Mouse (Mus musculus) hindbrain, embryonic 11.5 days (tissue): ENCODE data around the gene Adgrf5. TPM values are rescaled to one million over a fixed set of nuclear protein-coding genes. Genes with fewer than 3 reads are reported as not detected.

ENCODE experiments used
- ATAC-seq: fragments of 200-750 bp; cut with Nextera tagmentation; 2 replicates; pipeline ENCODE4 v1.8.0; 2017; ENCODE audit warnings: mild to moderate bottlenecking, moderate TSS enrichment, moderate library complexity; ENCODE audit not compliant: low FRiP score
- DNase-seq: peaks from one replicate; pipeline ENCODE4 v3.0.0-alpha.2; 2015; ENCODE audit warnings: low spot score
- H3K27ac ChIP-seq: fragments of 300-500 bp; sonication (generic); 2 replicates; pipeline ENCODE4 v1.5.1; 2014; ENCODE audit warnings: mild to moderate bottlenecking, low read depth, low read length
- H3K27me3 ChIP-seq: fragments of 300-500 bp; sonication (generic); 2 replicates; pipeline ENCODE4 v1.6.1; 2014; ENCODE audit warnings: mild to moderate bottlenecking, low read length, moderate library complexity, mixed read lengths; ENCODE audit not compliant: control insufficient read depth, insufficient read depth
- H3K36me3 ChIP-seq: fragments of 300-500 bp; sonication (generic); 2 replicates; pipeline ENCODE4 v1.6.1; 2014; ENCODE audit warnings: mild to moderate bottlenecking, low read length, moderate library complexity, mixed read lengths; ENCODE audit not compliant: control insufficient read depth, insufficient read depth
- H3K4me1 ChIP-seq: fragments of 300-500 bp; sonication (generic); replicated peaks from 2 replicates; pipeline ENCODE4 v1.6.1; 2014; ENCODE audit warnings: low read length, mixed read lengths; ENCODE audit not compliant: control insufficient read depth, insufficient read depth
- H3K4me2 ChIP-seq: fragments of 300-500 bp; sonication (generic); replicated peaks from 2 replicates; pipeline ENCODE4 v1.6.1; 2014; ENCODE audit warnings: mild to moderate bottlenecking, low read depth, low read length
- H3K4me3 ChIP-seq: fragments of 300-500 bp; sonication (generic); 2 replicates; pipeline ENCODE4 v1.5.1; 2014; ENCODE audit warnings: low read depth, low read length
- H3K9ac ChIP-seq: fragments of 300-500 bp; sonication (generic); 2 replicates; pipeline ENCODE4 v1.6.1; 2014; ENCODE audit warnings: low read depth, low read length
- H3K9me3 ChIP-seq: fragments of 300-500 bp; sonication (generic); 2 replicates; pipeline ENCODE4 v1.6.1; 2016; ENCODE audit warnings: low read length; ENCODE audit not compliant: control insufficient read depth
- WGBS: fragments of 180-500 bp; shearing (Covaris S2); extraction: QIAGEN DNeasy Blood & Tissue Kit; methylation state at CpG from one replicate; pipeline ENCODE4 v1.1.7; 2014; 5-methylcytosine and 5-hydroxymethylcytosine counted together
- polyA plus RNA-seq: library from polyadenylated mRNA; unstranded; fragments of >200 nt; fragmentation: Nextera tagmentation; extraction: Ambion mirVana; gene quantifications from 2 replicates; pipeline ENCODE4 v1.2.1, GENCODE M21; 2014

Adgrf5 gene
- polyA plus RNA-seq, 1 experiment from 2014 or later = 6.8 TPM

DNA sequence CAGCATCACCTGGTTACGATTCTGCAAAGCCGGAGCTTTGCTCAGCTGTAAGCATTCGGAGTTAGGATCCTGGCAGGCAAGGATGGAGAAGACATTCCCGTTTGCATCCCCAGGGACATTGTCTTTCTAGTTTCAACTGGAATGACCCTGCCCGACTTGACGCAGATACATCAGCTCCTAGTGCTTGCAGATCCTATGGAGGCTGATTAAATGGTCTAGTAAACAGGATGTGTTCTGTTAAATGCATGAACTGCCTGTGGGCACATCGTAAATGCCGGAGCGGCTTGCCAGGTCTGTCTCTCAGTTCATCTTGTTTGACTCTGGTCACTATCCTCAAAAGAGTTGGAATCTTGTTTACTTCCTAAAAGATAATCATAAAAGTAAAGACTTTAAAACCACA lies 31.9 kb downstream of the Adgrf5 start:
- Histone ChIP-seq H3K4me2 (no peak overlapping the region), H3K9ac (no peak overlapping the region), H3K4me3 (no peak overlapping the region), H3K27me3 (no peaks in the 10 kb centered on the region), H3K9me3 (no peaks in the 10 kb centered on the region), H3K4me1 (no peaks in the 10 kb centered on the region), H3K36me3 (no peaks in the 10 kb centered on the region), H3K27ac (no peak overlapping the region)
- 77% methylated on average over 9 of the region's 9 CpGs for WGBS
- ATAC-seq (no peak), DNase-seq (no peak)

DNA sequence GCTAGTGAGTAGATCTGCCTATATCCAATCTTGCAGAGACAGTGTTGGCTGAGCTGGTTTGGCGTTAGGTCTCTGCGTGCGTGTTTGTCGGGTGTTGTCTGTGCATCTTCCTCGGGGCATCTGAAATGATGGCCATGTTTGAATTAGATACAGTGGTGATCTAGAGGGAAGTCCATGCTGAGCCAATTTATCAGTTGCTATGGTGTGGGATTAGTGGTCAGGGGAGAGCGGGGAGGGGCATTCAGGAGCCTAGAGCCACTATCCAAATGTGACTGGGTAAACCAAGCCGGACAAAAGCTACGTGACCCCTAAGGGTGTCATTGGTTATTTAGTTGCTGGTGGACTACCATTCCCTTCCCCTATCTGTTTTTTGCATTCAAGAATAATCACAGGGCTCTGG lies 33.4 kb downstream of the Adgrf5 start:
- no peak for DNase-seq
- H3K4me2 ChIP-seq = no peak overlapping the region

DNA sequence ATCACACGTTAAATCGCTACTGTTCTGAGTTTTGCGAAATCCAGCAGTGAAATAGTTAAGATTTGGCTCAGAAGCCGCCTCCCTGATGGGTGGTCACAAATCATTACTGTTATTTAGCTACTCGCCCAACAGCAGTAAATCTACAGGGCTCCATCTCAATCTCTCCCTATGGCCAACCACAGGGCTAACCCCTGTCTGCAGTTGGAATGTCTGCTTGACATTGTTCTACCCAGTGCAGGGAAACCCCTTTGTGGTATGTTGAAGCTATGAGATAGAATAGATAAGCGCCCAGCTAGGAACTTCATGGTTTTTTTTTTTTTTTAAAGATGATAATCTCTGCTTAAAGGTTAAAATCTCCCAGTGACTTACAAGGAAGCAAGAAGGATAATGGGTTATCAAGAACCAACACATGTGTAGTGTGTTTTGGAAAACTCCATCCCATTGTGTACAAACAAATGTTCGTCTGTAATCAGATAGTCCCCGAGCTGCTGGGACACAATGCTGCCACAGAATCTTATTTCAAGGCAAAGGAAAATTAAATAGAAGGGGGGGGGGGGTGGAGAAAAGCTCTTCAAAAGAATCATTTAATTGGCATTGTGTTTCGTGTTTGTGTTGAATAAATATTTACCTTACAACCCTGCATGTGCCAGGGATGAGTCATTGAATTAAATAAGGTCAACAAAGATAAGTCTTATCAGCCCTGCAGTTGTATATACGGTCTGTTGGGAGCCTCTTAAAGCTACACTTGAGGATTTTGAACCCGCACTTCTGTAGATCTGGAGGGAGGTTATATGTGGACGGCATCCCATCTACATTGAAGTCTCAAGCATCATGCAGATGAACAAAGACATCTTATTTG lies 35.4 kb downstream of the Adgrf5 start:
- 86% methylated on average over 12 of the region's 12 CpGs for WGBS
- Histone ChIP-seq H3K4me1 (no peaks in the 10 kb centered on the region), H3K4me3 (no peak overlapping the region), H3K27ac (no peak overlapping the region), H3K4me2 (no peak overlapping the region), H3K27me3 (no peaks in the 10 kb centered on the region), H3K9me3 (no peaks in the 10 kb centered on the region), H3K9ac (no peak overlapping the region), H3K36me3 (no peaks in the 10 kb centered on the region)
- DNase-seq (no peak), ATAC-seq (no peak)

More for the DNA sequence above, 33.4 kb downstream of the Adgrf5 start:
- Histone ChIP-seq H3K27me3 (no peaks in the 10 kb centered on the region), H3K4me3 (no peak overlapping the region), H3K27ac (no peak overlapping the region), H3K9me3 (no peaks in the 10 kb centered on the region), H3K9ac (no peak overlapping the region), H3K36me3 (no peaks in the 10 kb centered on the region), H3K4me1 (no peaks in the 10 kb centered on the region)
- 87% methylated on average over 8 of the region's 8 CpGs for WGBS
- ATAC-seq = no peak

DNA sequence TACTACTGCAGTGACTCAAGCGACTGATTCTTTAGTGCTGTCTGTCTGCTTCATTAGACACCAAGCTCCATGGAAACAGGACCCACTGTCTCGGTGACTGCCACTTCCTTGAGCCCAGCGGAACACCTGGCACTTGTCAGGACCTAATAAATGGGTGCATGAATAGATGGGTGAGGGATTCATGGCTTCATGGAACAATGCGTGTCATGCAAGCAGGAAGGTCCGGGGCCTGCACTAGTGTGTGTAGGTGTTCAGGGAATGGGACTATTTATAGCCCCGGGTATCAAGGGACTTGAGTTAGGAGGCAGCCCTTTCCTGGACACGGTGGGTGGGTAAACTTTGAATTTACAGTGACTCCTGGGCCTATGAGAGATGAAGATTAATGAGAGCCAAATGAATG lies 38.4 kb downstream of the Adgrf5 start:
- no peaks in the 10 kb centered on the region for H3K36me3 ChIP-seq
- H3K4me3 ChIP-seq = no peak overlapping the region
- 60% methylated on average over 7 of the region's 7 CpGs for WGBS
- H3K9ac ChIP-seq = no peak overlapping the region
- H3K9me3 ChIP-seq = no peaks in the 10 kb centered on the region
- DNase-seq = no peak
- ATAC-seq = no peak
- no peaks in the 10 kb centered on the region for H3K4me1 ChIP-seq
- H3K4me2 ChIP-seq = no peak overlapping the region
- no peak overlapping the region for H3K27ac ChIP-seq
- no peaks in the 10 kb centered on the region for H3K27me3 ChIP-seq

DNA sequence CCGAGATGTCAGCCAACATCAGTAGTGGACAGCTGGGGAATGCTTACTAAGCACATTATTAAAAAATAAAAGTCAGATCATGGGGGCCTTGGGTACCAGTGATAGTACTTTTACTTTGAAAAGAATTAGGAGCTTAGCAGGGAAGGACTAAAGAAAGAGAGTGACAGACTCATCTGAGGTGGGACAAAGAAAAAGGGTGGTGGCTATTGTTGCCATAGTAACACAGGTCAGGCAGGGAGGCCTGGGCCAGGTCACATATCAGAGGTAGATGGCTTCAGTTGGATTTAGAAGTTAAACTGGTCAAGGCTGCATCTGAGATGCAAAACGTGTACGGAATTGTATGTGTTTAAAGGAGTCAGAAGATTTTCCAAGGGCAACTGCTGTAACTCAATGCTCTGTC lies 38.9 kb downstream of the Adgrf5 start:
- Histone ChIP-seq H3K9me3 (no peaks in the 10 kb centered on the region), H3K4me3 (no peak overlapping the region), H3K27ac (no peak overlapping the region), H3K9ac (no peak overlapping the region), H3K27me3 (no peaks in the 10 kb centered on the region), H3K4me2 (no peak overlapping the region), H3K36me3 (no peaks in the 10 kb centered on the region), H3K4me1 (no peaks in the 10 kb centered on the region)
- 58% methylated on average over 3 of the region's 3 CpGs for WGBS
- DNase-seq (no peak), ATAC-seq (no peak)

DNA sequence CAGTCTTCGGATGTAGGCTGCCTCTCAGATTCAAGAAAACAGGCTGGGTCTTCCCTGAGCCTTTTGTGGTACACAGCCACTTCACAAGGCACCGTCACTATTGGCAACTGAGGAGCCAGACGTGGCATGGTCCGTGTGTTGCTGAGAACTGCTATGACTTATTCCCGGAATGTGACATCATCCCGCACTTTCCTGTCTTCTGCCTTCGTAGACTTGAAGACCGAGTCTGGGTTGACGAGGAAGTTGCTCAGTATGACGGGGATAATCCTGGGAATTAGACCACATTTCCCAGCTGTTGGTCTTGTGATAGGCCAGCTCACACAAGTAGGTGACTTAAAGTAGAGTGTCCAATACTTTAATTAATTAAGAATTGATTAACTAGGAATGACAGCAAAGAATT lies 40.2 kb downstream of the Adgrf5 start:
- H3K9ac ChIP-seq = no peak overlapping the region
- no peak overlapping the region for H3K4me2 ChIP-seq
- H3K4me1 ChIP-seq = no peaks in the 10 kb centered on the region
- H3K9me3 ChIP-seq = no peaks in the 10 kb centered on the region
- no peak for ATAC-seq
- H3K27me3 ChIP-seq = no peaks in the 10 kb centered on the region
- 79% methylated on average over 10 of the region's 10 CpGs for WGBS
- H3K4me3 ChIP-seq = no peak overlapping the region
- no peak overlapping the region for H3K27ac ChIP-seq
- H3K36me3 ChIP-seq = no peaks in the 10 kb centered on the region
- DNase-seq = no peak

DNA sequence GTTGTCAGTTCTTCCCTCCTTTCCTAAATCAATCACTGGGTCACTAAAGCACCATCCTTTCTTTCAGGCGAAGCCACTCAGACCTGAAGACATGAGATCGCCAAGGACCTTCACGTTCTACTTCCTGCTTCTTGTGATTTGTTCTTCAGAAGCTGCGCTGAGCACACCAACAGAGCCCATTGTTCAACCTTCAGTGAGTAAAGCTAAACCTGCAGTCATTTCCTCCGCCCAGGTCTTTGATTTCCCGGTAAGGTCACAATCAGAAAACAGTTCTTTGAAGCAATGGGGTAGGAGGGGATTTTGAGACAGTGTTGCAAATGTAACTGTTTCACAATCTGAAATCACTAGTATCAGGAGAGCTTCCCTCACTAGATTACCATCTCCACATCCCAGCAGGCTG lies 43.6 kb downstream of the Adgrf5 start:
- no peak overlapping the region for H3K27ac ChIP-seq
- H3K27me3 ChIP-seq = no peaks in the 10 kb centered on the region
- H3K4me3 ChIP-seq = no peak overlapping the region
- no peaks in the 10 kb centered on the region for H3K36me3 ChIP-seq
- no peak for DNase-seq
- H3K4me2 ChIP-seq = no peak overlapping the region
- no peak overlapping the region for H3K9ac ChIP-seq
- no peak for ATAC-seq
- H3K4me1 ChIP-seq = no peaks in the 10 kb centered on the region
- WGBS = 45% methylated on average over 6 of the region's 6 CpGs
- no peaks in the 10 kb centered on the region for H3K9me3 ChIP-seq

DNA sequence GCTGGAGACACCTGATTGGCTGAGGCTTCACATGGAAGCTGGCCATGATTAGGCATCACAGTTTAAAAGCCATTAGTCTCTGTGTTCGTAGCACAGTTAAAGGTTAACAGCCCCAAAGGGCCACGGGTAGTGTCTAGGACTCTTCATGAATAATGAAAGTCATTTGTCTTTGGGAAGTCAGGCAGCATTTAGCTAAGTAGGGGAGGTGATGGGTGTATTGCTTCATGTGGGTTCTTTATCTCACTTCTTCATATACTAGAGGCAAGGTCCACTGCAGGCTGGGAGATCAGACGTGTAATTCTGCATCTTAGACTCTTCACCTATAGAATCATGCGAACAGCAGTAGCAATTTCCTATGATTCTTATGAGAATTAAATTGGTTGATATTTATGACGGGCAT lies 44.2 kb downstream of the Adgrf5 start:
- Histone ChIP-seq H3K36me3 (no peaks in the 10 kb centered on the region), H3K27me3 (no peaks in the 10 kb centered on the region), H3K9me3 (no peaks in the 10 kb centered on the region), H3K4me2 (no peak overlapping the region), H3K27ac (no peak overlapping the region), H3K4me3 (no peak overlapping the region), H3K9ac (no peak overlapping the region), H3K4me1 (no peaks in the 10 kb centered on the region)
- 61% methylated on average over 5 of the region's 5 CpGs for WGBS
- DNase-seq = peak; percentile 15
- 0 out of 2 replicates have a peak, but pooled peaks have one; percentile 49 for ATAC-seq

DNA sequence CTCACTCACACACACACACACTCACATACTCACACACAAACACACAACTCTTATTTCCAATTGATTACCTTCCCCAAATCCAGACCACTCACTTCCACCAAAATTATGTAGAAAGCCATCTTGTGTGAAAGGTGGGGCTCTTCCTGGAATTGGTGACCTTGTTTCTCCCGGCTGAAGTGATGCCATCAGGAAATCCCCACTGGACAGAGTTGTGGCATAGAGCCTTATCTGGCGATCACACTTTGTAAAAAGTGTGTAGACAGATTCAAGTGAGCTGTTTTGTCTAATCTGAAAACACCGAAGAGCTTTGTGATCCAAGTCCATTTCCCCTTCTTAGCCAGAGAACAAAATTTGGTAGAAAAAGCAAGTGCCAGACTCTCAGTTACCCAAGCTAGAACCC lies 46.1 kb downstream of the Adgrf5 start:
- H3K4me1 ChIP-seq = no peaks in the 10 kb centered on the region
- no peaks in the 10 kb centered on the region for H3K9me3 ChIP-seq
- H3K9ac ChIP-seq = no peak overlapping the region
- WGBS = 91% methylated on average over 3 of the region's 3 CpGs
- DNase-seq (no peak), ATAC-seq (no peak)
- H3K27ac ChIP-seq = no peak overlapping the region
- no peaks in the 10 kb centered on the region for H3K36me3 ChIP-seq
- no peak overlapping the region for H3K4me3 ChIP-seq
- no peaks in the 10 kb centered on the region for H3K27me3 ChIP-seq
- H3K4me2 ChIP-seq = no peak overlapping the region
